Mouse (Mus musculus) C2C12 (cell line): ENCODE measurements around the gene Phtf2.

Experiments
- CTCF ChIP-seq: IDR thresholded peaks from one replicate; pipeline ENCODE4 v1.5.1; 2011; ENCODE audit not compliant: control insufficient read depth, insufficient read depth, insufficient read length
- MAX ChIP-seq: IDR thresholded peaks from one replicate; pipeline ENCODE4 v1.6.1; 2011; ENCODE audit warnings: mild to moderate bottlenecking, control low read depth
- USF1 ChIP-seq: IDR thresholded peaks from one replicate; pipeline ENCODE4 v1.6.1; 2011; ENCODE audit warnings: low read depth, mild to moderate bottlenecking, control low read depth, moderate library complexity

- TF ChIP-seq CTCF (peak; percentile 58), MAX (no peak), USF1 (no peak)
Measured at GRCm38 (mm10) chr5:20738795-20739194, 143.1 kb downstream of the Phtf2 start.
